18 mouse cellular contexts compared by ENCODE assay signal in genomic region chr13:9648716-9649115, GRCm38 (mm10).
DNase-seq lines count a peak whose midpoint lies in the region; ATAC-seq lines count a peak whose summit lies in the region.
"Had no signal": no experiment of that assay in that cellular context is flagged by ENCODE, and none has a peak within 500 bp of the region (broad histone marks: within the 10 kb centered on the region; RNA-seq: fewer than 3 reads in every experiment).

No protein-coding gene starts in this region.

- no peak for ATAC-seq in megakaryocyte, adult 5-6 weeks (ENCODE audit: poor library complexity, severe bottlenecking)
- ATAC-seq: forebrain, embryonic 13.5 days; forebrain, embryonic 15.5 days; forebrain, postnatal 0 days had no signal

- H3K27me3 ChIP-seq in megakaryocyte, embryonic 14.5 days (replicated peaks), result no peaks in the 10 kb centered on the region
- H3K27me3 ChIP-seq: embryonic facial prominence, embryonic 12.5 days; forebrain, embryonic 13.5 days; forebrain, embryonic 15.5 days had no signal

- no peaks in the 10 kb centered on the region for H3K9me3 ChIP-seq in megakaryocyte, embryonic 14.5 days
- H3K9me3 ChIP-seq: embryonic facial prominence, embryonic 10.5 days; embryonic facial prominence, embryonic 12.5 days; forebrain, embryonic 13.5 days; forebrain, embryonic 15.5 days had no signal

- peaks cover 7% of the 10 kb centered on the region for H3K4me1 ChIP-seq in megakaryocyte, embryonic 14.5 days
- H3K4me1 ChIP-seq: embryonic facial prominence, embryonic 10.5 days; embryonic facial prominence, embryonic 12.5 days; forebrain, embryonic 13.5 days; forebrain, embryonic 15.5 days had no signal

- DNase-seq in adrenal gland, adult 8-10 months, result peak; percentile 80
- peak; percentile 81 for DNase-seq in adrenal gland, postnatal 14 days
- DNase-seq in adrenal gland, postnatal 36 days, result peak; percentile 58 to 75
- DNase-seq in layer of hippocampus, postnatal 25 days (ENCODE audit: extremely low spot score in 1 of 2, low spot score in 1 of 2), result no peak
- DNase-seq in ovary, postnatal 36 days (ENCODE audit: low spot score), result no peak
- DNase-seq in heart, adult 18-20 months, result no peak
- DNase-seq: cerebellum, adult 11 months; cerebellum, adult 18-20 months; cerebellum, adult 8-10 months; cerebellum, postnatal 10 days; cerebellum, postnatal 25 days; forebrain, postnatal 0 days had no signal

- H3K4me3 ChIP-seq in megakaryocyte, embryonic 14.5 days (replicated peaks), result peak overlapping the region; percentile 33
- H3K4me3 ChIP-seq: embryonic facial prominence, embryonic 10.5 days; embryonic facial prominence, embryonic 12.5 days; forebrain, embryonic 13.5 days; forebrain, embryonic 15.5 days had no signal

- no peaks in the 10 kb centered on the region for H3K36me3 ChIP-seq in megakaryocyte, embryonic 14.5 days (replicated peaks; ENCODE audit: low read length)
- H3K36me3 ChIP-seq: embryonic facial prominence, embryonic 10.5 days; embryonic facial prominence, embryonic 12.5 days had no signal

Comparison
In these comparisons a context has a peak if more than half of its experiments do, and no peak if none do; other contexts are left out.
1. DNase-seq: peak in adrenal gland, adult 8-10 months (single experiment), adrenal gland, postnatal 14 days (single experiment) and adrenal gland, postnatal 36 days (2 of 2); none in layer of hippocampus, postnatal 25 days (0 of 2), ovary, postnatal 36 days (single experiment) and heart, adult 18-20 months (0 of 2).